Mouse (Mus musculus): ENCODE results near the gene Kntc1.
A peak's percentile ranks its signal among the peaks of the same experiment; 100 is the strongest.

The Kntc1 gene

DNA sequence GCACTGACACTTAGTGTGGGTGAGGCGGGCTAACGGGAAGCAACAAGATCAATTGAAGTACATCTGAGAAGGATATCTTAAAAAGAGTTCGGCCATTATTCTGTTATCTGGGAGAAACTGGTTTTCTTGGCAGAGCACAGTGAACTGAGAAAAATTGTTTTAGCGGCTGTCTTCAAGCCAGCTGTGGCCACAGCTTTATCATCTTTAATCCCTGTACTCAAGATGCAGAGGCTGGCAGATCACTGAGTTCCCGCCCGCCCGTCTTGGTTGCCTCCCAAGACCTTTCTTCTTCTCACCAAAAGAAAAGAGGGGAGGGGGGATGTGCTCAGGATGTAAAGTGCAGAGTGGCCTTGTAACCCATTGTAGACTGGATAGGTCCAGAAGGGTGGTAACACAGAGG, 67.4 kb downstream of the Kntc1 start:
- DNase-seq: no peak

DNA sequence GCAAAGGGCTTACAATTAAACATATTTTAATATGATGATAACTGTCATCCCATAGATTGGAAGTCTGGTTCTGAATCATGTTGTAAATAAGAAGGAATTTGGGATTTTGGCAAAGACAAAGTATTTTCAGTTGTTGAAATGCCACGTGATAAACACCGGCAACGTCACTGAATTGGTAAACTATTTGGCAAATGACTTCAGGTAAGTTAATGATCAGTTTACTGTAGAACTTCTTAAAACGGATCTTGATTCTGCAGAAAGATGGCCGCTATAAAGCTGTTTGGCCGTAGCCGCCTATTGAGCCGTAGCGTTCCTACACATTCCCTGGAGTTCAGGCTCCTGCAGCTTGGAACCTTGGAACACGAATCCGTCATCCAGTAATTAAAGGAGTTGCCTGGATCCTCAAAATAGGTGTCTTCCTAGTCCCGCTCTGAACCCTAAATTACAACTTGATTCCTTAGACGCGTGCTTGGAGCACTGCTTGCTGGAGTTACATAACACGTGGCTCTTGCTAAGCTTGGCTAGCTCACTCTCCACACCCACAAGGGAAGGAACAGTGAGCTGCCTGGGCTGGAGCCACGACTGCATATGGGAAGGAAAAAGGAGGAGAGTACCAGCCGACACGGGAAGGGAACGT, 69.5 kb downstream of the Kntc1 start:
- DNase-seq: peak; percentile 74

DNA sequence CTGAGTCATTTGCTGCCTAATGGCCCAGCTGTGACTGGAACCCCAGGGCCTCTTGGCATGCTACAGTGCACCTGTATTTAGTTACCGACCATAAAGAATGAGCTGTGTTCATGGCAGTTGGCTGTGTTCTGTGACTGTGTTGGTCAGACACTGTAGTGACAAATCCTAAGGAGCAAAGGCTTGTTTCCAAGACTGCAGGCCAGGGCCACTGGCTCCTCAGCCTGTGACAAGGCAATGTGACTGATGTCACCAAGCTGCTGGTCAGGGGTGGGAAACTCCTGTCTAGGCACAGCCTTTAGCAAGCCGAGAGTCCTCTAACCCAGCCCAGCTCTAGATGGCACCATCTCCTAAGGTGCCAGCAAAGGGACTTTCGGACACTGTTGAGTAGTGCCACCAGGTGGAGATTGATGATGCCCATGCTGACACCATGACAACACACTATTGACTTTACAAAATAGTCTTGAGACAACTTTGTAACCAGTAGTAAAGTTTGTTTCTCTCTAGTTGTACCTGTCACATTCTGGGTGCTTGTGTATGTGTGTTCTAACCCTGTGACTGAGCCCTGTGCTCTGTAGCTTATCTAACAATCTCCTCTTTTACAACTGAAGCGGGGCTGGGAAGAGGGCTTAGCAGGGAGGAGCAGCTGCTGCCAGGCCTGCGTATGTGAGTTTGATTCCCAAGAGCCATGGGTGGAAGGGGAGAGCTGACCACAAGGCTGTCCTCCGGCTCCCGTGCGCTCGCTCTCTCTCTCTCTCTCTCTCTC, 71.2 kb downstream of the Kntc1 start:
- DNase-seq: peak; percentile 44

DNA sequence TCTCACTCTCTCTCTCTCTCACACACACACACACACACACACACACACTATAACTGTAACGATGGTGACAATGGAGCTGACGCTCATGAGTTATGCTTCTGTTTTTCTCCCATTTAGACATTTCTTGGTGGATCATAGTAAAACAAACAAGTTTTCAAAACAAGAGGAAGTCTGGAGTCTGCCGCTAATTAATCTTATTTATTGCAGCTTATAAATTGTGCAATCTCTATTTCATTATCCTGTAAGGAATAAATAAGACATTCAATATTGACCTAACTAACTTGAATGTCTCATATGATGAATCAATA, 71.7 kb downstream of the Kntc1 start:
- no peak for DNase-seq

DNA sequence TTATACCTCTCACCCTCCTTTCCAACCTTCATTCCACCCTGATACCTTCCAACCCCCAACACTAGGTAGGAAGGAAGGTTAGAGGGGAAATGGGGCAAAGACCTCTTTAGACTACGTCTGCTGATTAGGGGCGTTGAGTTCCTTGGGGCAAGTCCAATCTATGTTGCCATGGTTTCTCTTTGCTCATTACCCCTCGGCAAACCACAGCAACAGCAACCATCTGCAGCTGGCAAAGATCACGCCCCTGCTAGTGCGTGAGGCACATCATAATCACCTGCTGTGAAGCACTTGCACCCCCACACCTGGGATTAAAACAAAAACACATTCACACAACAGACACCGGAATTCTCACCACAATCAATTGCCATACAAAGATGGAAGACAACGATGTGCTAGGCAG, 73.2 kb downstream of the Kntc1 start:
- DNase-seq: no peak

DNA sequence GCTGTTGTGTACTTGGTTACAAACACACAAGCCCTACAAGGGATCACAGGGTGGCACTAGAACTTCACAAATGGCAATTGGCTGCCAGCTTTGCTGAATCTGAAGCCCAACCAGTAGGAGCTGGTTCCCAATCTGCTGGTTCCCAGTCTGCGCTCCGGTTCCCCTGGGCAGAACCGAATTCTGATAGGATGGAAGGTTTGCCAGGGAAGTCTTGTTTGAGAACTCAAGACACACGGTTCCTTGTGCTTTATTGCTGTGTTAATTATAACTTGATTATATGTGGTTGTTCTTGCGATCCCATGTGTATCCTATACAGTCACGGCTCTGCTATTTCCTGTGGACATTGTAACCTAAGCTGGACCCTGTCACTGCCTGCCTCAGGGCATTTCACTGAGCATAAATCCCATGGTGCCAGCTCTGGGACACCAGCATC, 78.2 kb downstream of the Kntc1 start:
- peak; percentile 48 for DNase-seq

DNA sequence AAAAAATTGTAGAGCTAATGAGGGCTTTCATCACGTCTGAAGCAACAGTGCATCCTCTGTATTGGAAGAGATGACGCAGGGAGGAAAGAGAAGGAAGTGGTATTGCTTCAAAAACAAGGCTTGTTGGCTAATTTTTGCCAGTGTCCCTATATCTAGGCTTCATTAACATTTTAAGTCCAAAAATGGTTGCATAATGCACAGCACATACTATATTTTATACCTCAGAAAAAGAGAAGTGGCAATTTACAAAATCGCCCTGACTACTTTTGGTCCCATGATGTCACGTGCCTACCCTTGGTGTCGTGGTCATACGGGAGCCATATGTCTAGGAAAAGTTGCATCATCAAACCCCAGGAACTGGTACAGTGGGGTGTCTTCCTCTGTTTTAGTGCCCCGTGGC, 82.8 kb downstream of the Kntc1 start:
- DNase-seq: no peak

DNA sequence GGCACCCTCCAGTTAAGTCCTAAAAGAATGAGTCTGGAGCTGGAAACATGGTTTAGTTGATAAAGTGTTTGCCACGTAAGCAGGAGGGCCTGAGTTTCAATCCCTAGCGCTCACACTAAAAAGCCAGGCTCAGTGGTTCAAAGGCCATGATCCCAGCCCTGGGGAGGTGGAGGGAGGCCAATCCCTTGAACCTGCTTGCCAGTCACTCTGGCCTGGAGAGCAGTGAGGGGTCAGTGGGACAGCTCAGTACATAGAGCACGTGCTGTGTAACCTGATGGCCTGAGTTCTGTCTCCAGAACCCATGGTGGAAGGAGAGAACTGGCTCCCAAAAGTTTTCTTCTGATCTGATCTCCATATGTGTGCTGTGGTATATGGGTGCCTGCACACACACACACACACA, 85.3 kb downstream of the Kntc1 start:
- DNase-seq: peak; percentile 19

DNA sequence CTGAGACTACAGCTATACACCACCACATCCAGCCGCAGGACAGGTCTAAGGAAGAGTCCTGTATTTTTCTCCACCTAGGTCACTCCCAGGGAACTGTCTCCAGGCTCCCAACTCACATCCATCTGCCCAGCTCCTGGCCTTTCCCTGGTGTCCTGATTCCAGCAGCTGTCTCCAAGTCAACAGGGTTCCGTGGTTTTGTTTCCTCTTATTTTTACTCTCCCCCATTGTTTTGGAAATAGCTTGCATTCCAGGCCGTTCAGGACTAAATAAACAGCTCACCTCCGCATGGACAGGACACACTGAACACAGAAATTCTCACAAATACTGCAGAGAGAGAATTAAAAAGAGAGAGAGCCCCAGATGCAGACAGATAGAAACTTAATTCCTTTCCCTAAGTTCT, 87.9 kb downstream of the Kntc1 start:
- no peak for DNase-seq

DNA sequence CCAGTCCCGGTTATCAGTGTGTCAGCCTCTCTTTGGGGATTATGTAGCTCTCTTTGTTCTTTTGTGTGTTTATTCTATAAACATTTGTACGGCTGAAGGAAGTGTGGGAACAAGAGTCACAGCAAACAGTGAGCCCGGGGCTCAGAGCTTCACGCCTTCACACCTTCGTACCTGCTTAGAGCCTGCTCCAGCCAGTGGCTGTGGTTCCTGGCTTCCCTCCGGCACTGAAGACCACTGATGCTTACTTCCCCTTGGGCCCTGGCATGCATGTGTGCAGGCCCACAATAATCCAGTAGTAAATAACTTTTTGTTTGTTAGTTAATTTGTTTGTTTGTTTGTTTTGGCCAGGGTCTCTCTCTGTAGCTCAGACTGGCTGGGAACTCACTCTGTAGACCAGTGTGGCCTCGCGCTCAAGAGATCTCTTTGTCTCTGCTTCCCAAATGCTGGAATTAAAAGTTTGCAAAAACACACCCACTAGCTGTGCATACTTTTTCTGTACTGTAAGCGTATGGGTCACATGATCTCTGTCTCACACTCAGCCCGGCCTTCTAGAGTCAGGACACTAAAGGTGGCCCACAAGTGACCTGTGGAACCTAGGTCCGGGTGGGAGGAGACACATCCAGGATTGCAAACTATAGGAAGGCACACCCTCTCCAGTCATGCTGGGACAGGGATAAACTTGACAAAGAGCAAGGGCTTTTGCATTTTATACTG, 92.9 kb downstream of the Kntc1 start:
- no peak for DNase-seq

DNA sequence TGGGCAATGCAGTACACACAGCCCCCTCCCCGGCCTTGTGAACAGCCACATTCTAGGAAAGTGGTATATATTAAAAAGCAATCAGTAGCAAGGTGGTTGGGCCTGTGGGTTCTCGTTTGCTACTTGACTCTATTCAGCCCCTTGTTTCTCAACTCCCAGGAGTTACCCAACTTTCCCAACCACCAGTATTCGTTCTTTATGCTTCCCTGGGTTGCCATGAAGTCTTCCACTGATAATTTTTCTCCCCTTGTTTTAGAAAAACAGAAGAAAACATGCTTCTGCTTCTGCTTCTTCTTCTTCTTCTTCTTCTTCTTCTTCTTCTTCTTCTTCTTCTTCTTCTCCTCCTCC, 93.4 kb downstream of the Kntc1 start:
- DNase-seq: no peak

DNA sequence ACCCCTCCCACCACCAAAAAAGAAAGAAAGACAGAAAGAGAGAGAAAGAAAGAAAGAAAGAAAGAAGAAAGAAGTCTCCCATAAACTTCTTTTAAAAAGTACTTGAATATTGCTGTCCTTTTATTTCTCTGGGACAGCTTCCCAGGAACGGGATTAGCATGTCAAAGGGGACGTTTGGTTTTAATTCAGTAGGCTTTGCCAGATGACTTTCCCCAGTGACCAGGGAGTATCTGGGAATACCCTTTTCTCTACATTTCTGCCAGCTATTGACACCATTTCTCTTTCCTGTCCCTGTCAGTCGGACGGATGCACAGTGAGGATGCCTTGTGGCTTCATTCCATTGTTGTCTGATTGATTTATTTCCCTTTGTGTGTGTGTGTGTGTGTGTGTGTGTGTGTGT, 94.3 kb downstream of the Kntc1 start:
- DNase-seq: no peak

DNA sequence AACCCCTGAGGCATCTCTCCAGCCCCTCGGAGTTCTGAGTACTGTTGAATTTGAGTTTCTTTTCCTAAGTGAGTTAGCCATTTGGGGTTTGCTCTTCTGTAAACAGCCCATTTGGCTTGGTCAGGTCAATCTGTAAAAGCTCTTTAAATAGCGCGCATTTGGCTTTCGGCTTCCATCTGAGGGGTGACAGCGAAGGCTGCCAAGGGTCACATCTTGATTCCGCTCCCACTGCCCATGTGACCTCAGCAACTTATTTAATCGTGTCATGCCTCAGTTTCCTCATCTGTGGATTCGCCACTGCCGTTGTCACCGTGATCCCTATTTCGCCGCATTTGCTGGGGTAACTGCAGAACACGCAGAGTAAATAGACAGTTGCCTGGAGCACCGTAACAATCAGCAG, 94.8 kb downstream of the Kntc1 start:
- peak; percentile 29 for DNase-seq

DNA sequence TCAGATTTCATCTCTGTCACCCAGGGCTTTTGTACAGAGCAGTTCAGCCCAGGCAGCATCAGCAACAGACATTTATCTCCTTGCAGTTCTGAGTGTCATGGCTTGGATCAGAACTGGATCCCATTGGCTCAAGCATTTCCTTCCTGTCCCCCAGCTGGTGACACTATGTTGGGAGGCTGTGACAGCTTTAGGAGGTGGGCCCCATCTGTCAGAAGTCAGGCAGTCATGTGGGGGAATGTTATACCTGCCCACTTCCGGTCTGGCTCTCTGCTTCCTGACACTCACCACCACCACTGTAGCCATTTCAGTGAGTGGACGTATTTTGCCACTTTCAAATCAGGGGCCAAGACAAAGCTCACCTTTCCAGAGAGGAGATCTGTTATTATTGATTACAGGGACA, 101.9 kb downstream of the Kntc1 start:
- DNase-seq: no peak

DNA sequence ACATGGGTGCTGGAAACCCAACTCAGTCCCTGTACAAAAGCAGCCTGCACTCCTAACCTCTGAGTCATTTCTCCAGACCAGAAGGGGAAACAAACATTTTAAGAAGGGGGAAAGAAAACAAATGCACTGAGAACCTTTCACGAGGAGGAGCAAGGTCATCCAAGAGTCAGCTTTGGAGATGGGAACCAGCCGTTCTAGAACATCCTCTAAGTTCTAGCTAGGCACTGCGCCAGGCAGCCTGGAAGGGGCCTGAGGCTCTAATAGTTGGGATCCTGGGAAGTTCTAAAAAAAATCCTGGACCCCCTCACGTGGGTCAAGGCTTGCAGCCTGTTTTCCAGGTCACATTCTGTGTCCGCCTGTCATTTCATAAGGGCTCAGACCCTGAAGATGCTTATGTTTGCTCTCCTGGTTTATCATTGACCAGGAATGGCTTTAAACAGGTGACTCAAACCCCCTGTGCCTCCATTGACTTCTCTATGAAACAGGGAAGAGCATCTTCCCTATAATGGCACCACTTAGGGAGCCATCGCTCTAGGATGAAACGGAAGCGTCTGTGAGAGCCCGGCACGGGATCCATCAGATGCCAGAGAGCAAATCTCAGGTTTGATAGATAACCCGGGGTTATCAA, 104.5 kb downstream of the Kntc1 start:
- DNase-seq: peak; percentile 35

DNA sequence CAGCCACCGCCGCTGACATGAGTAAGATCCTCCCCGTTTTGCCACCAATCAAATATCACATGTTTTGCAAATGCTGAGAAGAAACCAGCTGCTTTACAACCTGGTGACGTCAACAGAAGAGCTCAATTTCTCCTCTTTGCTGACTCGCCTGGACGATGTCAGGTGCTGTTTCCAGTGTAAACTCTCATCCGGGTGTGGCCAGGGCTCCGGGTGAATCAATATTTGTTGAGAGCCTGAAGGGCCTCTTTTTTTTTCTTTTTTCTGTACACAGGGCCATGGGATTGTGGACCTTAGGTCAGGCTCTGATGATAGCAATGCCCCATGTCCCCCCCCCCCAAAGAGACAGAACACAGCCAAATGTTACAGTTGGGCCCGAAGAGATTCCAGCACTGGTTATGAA, 105.0 kb downstream of the Kntc1 start:
- no peak for DNase-seq

DNA sequence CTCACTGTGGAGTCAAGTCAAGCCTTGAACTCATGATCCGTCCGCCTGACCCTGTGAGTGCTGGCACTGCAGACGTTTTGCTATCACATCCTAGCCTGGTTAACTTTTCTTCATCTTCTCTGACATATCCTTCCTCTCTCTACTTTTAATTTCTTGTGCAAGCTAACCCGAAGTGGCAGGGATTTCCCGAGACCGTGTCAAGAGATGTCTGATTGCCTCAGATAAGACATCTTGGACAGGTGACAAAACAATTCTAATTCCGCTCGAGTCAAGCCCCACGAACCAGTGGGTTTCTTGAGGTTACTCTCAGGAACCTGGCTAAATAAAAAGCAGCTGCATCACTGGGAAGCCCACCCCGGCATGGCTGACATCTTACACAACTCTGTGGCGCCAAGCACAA, 109.3 kb downstream of the Kntc1 start:
- DNase-seq: no peak

DNA sequence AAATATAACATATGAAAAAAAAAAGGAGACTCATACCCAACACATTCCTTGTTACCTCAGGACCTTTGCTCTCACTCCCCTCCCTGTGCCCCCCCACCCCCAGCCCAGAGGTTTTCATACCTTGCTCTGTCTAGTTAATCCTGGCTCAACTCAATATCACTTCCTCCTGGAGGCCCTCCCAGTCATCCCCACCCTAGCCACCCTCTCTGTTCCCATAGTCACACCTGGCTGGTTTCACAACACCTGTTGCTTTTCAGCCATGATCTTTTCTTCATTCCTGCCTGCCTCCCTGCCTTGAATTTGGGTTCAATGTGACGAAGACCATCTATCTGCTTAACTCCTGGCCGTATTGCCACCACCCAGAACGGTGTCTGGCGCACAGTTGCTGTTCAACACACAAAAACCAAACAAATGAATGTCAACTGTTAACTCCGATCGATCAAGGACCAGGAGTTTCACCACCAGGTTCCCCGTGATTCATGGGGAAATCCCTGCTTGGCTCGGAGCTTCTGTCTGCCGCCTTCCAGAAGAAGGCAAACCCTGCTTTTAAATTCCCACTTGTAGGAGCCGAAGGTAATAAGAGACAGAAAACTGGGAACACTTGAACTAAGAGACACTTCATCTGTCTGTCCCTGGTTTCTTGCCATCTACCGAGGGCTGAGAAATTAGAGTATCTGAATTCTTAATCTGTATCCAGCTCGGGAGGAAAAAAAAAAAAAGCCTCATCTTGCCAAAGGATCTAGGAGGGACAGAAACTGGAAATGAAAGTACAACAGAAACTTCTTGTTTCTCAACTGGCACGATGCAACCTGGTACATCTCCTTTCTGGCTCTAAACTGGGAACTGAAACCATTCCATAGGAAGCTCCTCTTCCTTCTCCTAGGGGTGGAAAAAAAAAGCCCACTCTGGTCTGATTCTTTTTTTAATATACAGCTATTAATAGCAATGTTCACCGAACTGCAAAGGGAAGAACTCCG, 113.1 kb downstream of the Kntc1 start:
- no peak for DNase-seq

DNA sequence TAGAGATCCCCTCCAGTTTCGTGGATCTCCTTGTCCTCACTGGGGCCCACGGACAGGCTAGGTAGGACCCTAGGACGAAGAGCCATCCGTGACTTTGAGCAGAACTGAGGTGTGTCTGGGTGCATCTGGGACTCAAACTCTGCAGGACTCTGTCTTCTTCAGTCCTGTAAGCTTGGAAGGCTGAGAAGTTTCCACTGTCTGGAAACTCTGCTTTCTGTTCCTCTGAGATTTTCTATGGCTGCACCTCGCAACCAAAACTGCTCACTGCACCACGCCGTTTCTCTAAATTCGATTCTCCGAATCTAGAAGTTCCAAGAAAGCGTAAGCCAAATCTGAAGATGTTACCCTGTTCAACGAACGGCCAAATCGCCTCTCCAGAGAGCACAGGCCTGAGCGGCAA, 114.4 kb downstream of the Kntc1 start:
- DNase-seq: no peak

DNA sequence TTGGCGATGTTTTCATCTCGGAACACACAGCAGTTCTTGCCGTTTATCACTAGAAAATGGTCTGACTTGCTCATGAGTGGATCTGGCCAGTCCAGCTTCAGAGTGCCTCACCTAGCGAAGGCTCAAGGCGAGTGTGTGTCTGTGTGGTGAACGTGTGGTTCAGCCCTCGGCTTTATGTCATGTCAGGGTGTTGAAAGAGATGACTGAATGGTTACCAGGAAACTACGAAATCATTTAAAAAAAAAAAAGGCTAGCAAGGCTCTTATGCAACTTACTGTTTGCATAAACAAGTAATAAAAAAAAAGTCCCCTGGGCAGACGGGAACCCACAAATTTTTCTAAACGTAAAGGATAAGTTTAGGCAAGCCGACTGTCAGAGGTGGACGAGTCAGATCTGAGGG, 115.8 kb downstream of the Kntc1 start, which contains the start of gene Hcar2:
TSS of gene Hcar2 (minus strand) at position 135 of the 400 bp plus-strand sequence.
- no peak for DNase-seq

DNA sequence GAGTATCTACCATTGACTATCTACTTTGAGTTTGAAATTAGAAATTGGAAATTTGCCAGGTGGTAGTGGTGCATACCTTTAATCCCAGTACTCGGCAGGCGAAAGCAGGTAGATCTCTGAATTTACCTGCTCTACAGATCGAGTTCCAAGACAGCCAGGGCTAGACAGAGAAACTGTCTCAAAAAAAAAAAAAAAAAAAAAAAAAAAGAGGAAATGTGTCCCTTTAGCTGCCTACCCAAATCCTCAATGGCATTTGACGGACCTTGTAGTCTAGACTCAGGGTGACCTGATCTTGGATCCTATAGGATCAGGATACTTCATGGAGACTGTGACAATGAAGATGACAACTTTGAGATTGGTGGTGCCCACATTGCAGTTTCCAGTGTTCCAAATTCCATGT, 116.9 kb downstream of the Kntc1 start:
- DNase-seq: no peak

DNA sequence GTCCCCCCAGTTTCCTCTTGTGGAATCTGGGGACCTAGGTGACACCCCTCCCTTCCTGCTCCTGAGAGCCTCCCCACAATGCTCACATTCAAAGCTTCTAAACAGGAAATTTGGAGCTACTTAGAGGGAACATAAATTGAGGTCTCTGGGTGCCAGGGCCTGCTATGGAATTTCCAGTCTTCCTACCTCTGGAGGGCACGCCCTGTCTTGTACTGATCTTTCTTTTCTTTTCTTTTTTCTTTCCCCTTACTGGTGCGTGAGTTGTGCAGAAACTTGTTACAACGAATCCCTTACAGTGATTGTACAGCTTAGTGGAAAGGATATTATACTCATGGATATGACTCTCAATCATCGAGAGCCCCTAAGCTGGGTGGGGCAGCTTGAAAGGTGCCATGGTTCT, 120.1 kb downstream of the Kntc1 start:
- DNase-seq: no peak
